Mouse (Mus musculus) T-cell, adult 66 days (primary cell): ENCODE data around the gene Gm21409. TPM values are rescaled to one million over a fixed set of nuclear protein-coding genes. Genes with fewer than 3 reads are reported as not detected.

Source experiments
- total RNA-seq, 2 experiments: library from RNA; stranded (reverse); gene quantifications; 3 replicates in 1 of 2; 4 replicates in 1 of 2; pipeline ENCODE4 v1.2.4; 2023

The Gm21409 gene
- total RNA-seq: not detected

GRCm38 (mm10) chrY:84746385-84746784 is at the start of gene Gm21409:
Gm21409 (plus strand) TSS chrY:84746685.

Other genes starting within 250 kb of the Gm21409 start
- gene Gm21394, start 181.8 kb upstream of the Gm21409 start, total RNA-seq: not detected